ENCODE assay signal across 9 mouse cellular contexts in the genomic region with DNA sequence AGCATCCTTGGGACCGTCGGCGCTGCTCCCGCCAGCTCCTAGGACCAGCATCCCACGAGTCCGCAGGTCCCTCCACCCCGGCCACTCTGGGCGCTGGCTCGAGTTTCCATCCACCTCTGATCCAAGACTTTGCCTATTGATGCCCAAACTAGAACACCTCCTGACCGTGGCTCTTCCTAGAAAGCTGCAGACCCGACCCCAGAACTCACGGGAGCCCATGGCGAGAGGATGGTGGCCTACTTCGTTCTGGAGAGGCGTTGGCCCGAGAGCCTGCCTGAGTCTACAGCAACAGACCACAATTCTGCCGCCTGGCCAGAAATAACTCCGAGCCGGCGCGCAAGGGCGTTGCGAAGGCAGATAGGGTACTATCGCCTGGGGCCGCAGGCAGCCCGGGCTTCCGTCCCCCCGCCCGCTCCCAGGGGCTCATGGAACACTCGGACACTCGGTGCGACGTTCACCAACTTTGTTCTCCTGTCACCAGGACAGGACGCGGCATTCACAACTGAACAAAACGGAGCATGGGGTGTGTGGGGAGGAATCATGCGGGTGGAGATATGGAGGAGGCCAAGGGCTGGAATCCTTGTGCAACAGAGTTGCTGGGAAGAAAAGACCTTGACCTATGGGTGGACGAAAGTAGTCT. TPM values are rescaled to one million over a fixed set of nuclear protein-coding genes. Genes with fewer than 3 reads are reported as not detected.
A peak's percentile ranks its signal among the peaks of the same experiment; 100 is the strongest.
DNase-seq lines count a peak whose midpoint lies in the region; ATAC-seq lines count a peak whose summit lies in the region.
"Had no signal": no experiment of that assay in that cellular context is flagged by ENCODE, and none has a peak within 500 bp of the region (broad histone marks: within the 10 kb centered on the region; RNA-seq: fewer than 3 reads in every experiment).

No protein-coding gene starts in this region.

- no peaks in the 10 kb centered on the region; the same call in 1 of the 2 replicates for H3K36me3 ChIP-seq in kidney, embryonic 16.5 days (ENCODE audit: insufficient read depth, low read length)
- H3K36me3 ChIP-seq in liver, embryonic 13.5 days: no peaks in the 10 kb centered on the region

- H3K9ac ChIP-seq in kidney, embryonic 16.5 days (replicated peaks; ENCODE audit: low read length): no peak overlapping the region
- H3K9ac ChIP-seq in liver, embryonic 13.5 days: no peak overlapping the region; the same call in 1 of the 2 replicates

- intact Hi-C loops in heart, postnatal 14 days (cut with DNase I): no loop called here

- H3K27me3 ChIP-seq in kidney, embryonic 16.5 days (ENCODE audit: insufficient read depth, low read length): peaks cover 91% of the 10 kb centered on the region
- peaks cover 93% of the 10 kb centered on the region for H3K27me3 ChIP-seq in liver, embryonic 13.5 days

- H3K27ac ChIP-seq in kidney, embryonic 16.5 days (ENCODE audit: low read length): no peak overlapping the region
- H3K27ac ChIP-seq in liver, embryonic 13.5 days: no peak overlapping the region

- no peak for ATAC-seq in kidney, embryonic 16.5 days (ENCODE audit: low FRiP score, low TSS enrichment)
- ATAC-seq in liver, embryonic 13.5 days (ENCODE audit: low read depth): no peak

- H3K4me3 ChIP-seq in kidney, embryonic 16.5 days (ENCODE audit: low read length): peak overlapping the region; percentile 51
- H3K4me3 ChIP-seq in liver, embryonic 13.5 days (replicated peaks): peak overlapping the region; percentile 48

- DNase-seq in kidney, postnatal 25 days: no peak
- peak; percentile 43 to 58 for DNase-seq in cerebellum, postnatal 10 days
- DNase-seq in heart, postnatal 14 days: peak; percentile 30 to 38
- no peak for DNase-seq in liver, embryonic 13.5 days
- DNase-seq in ovary, postnatal 36 days (ENCODE audit: low spot score): no peak
- no peak for DNase-seq in embryo, embryonic 11 days
- no peak for DNase-seq in urinary bladder, postnatal 25 days (ENCODE audit: low spot score)

- WGBS in kidney, embryonic 16.5 days: 7% methylated on average over 38 of the region's 38 CpGs
- WGBS in liver, embryonic 13.5 days (ENCODE audit: insufficient replicate concordance): under 1% methylated on average over 38 of the region's 38 CpGs

- no peaks in the 10 kb centered on the region for H3K9me3 ChIP-seq in kidney, embryonic 16.5 days (ENCODE audit: low read length)
- H3K9me3 ChIP-seq in liver, embryonic 13.5 days (replicated peaks): no peaks in the 10 kb centered on the region

- H3K4me1 ChIP-seq in kidney, embryonic 16.5 days (ENCODE audit: insufficient read depth, low read length): peaks cover 35% of the 10 kb centered on the region
- H3K4me1 ChIP-seq in liver, embryonic 13.5 days (replicated peaks): peaks cover 43% of the 10 kb centered on the region

- peak overlapping the region; percentile 84 for H3K4me2 ChIP-seq in kidney, embryonic 16.5 days (replicated peaks; ENCODE audit: low read depth, low read length)
- peak overlapping the region; percentile 62 for H3K4me2 ChIP-seq in liver, embryonic 13.5 days

RNA-seq across cellular contexts. Expression of gene Gp1bb, which starts 0.7 kb away (rescaled TPM):
- polyA plus RNA-seq in kidney, embryonic 16.5 days (2015; fragmentation: Nextera tagmentation; extraction: Ambion mirVana): 0.96 and 1.3 TPM in 2 replicates
- under 1 TPM in 1 of 2 experiments, not detected in 1; 0.29 TPM for total RNA-seq in heart, postnatal 14 days (2021)
- polyA plus RNA-seq in liver, embryonic 13.5 days (2015; fragmentation: Nextera tagmentation; extraction: Ambion mirVana): 25.2 and 32.4 TPM in 2 replicates

RNA-seq across cellular contexts. Expression of gene Gm49601, which starts 4.7 kb away (rescaled TPM):
- polyA plus RNA-seq in kidney, embryonic 16.5 days (2015; fragmentation: Nextera tagmentation; extraction: Ambion mirVana): 2.1 and 2.6 TPM in 2 replicates
- total RNA-seq in heart, postnatal 14 days (2021): 1 to 10 TPM; 2.8 to 4.0 TPM
- 0.14 and 0.78 TPM in 2 replicates for polyA plus RNA-seq in liver, embryonic 13.5 days (2015; fragmentation: Nextera tagmentation; extraction: Ambion mirVana)

RNA-seq across cellular contexts. Expression of gene Sept5, which starts 8.3 kb away (rescaled TPM):
- polyA plus RNA-seq in kidney, embryonic 16.5 days (2015; fragmentation: Nextera tagmentation; extraction: Ambion mirVana): 17.9 and 21.4 TPM in 2 replicates
- 1 to 10 TPM; 6.7 to 7.6 TPM for total RNA-seq in heart, postnatal 14 days (2021)
- 2.4 and 2.6 TPM in 2 replicates for polyA plus RNA-seq in liver, embryonic 13.5 days (2015; fragmentation: Nextera tagmentation; extraction: Ambion mirVana)

RNA-seq across cellular contexts. Expression of gene Tbx1, which starts 31.0 kb away (rescaled TPM):
- 0.26 and 0.32 TPM in 2 replicates for polyA plus RNA-seq in kidney, embryonic 16.5 days (2015; fragmentation: Nextera tagmentation; extraction: Ambion mirVana)
- under 1 TPM; 0.48 to 0.76 TPM for total RNA-seq in heart, postnatal 14 days (2021)
- polyA plus RNA-seq in liver, embryonic 13.5 days (2015; fragmentation: Nextera tagmentation; extraction: Ambion mirVana): 0.05 TPM in 1 of 2 replicates, not detected in the other
- total RNA-seq: MEL had no signal

Comparison
In these comparisons a context has a peak if more than half of its experiments do, and no peak if none do; other contexts are left out.
1. DNase-seq: peak in cerebellum, postnatal 10 days (2 of 2) and heart, postnatal 14 days (2 of 2); none in kidney, postnatal 25 days (0 of 2), liver, embryonic 13.5 days (single experiment), ovary, postnatal 36 days (single experiment), embryo, embryonic 11 days (single experiment) and urinary bladder, postnatal 25 days (single experiment).
2. RNA of gene Gp1bb, which starts 0.7 kb away (polyA plus RNA-seq): 25.2 to 32.4 TPM in liver, embryonic 13.5 days; 0.96 to 1.3 TPM in kidney, embryonic 16.5 days; every median in the first group is over 10 times any median in the second.